Mouse (Mus musculus) intestine, embryonic 14.5 days (tissue): ENCODE data around the gene Srbd1. TPM values are rescaled to one million over a fixed set of nuclear protein-coding genes. Genes with fewer than 3 reads are reported as not detected.

Experiments
- polyA plus RNA-seq: library from polyadenylated mRNA; unstranded; fragments of >200 nt; fragmentation: Nextera tagmentation; extraction: Ambion mirVana; gene quantifications from 2 replicates; pipeline ENCODE4 v1.2.1, GENCODE M21; 2014

Gene Srbd1
- polyA plus RNA-seq, 1 experiment from 2014 or later, result 7.5 TPM

Other genes starting within 250 kb of the Srbd1 start
- gene Prkce, start 22.6 kb upstream of the Srbd1 start, polyA plus RNA-seq, result 7.5 and 7.7 TPM in 2 replicates